Mouse (Mus musculus) bone marrow macrophage, adult 2 months (primary cell): ENCODE results near the gene Sdccag8. TPM values are rescaled to one million over a fixed set of nuclear protein-coding genes. Genes with fewer than 3 reads are reported as not detected.
"Not testable (repeated sequence)": the region's sequence is repeated elsewhere in the genome, so short reads cannot be mapped to it uniquely, and the experiment has no call there.

Source experiments
- H3K27ac ChIP-seq: 2 replicates; pipeline ENCODE4 v1.5.1; 2012; ENCODE audit warnings: low read depth, low read length; ENCODE audit not compliant: insufficient read depth
- H3K4me1 ChIP-seq: 2 replicates; pipeline ENCODE4 v1.6.1; 2012; ENCODE audit warnings: low read length; ENCODE audit not compliant: control insufficient read depth, insufficient read depth
- H3K4me3 ChIP-seq: 2 replicates; pipeline ENCODE4 v1.5.1; 2012; ENCODE audit warnings: mild to moderate bottlenecking, low read length, moderate library complexity; ENCODE audit not compliant: insufficient read depth
- CTCF ChIP-seq: IDR thresholded peaks from 2 replicates; pipeline ENCODE4 v1.5.1; 2012; ENCODE audit warnings: low read depth, mild to moderate bottlenecking, low read length, moderate library complexity
- POLR2A ChIP-seq: IDR thresholded peaks from 2 replicates; pipeline ENCODE4 v1.6.1; 2012; ENCODE audit warnings: mild to moderate bottlenecking, low read depth, low read length, borderline replicate concordance
- polyA plus RNA-seq: library from polyadenylated mRNA; stranded (reverse); fragments of >200 nt; gene quantifications from 2 replicates; pipeline ENCODE4 v1.2.4, GENCODE M21; 2012; ENCODE audit not compliant: missing spikeins, insufficient read depth, insufficient read length

Gene Sdccag8
- polyA plus RNA-seq, 1 experiment = 26.0 TPM

- no peak for TF ChIP-seq CTCF
- no peak for TF ChIP-seq POLR2A
These were observed 118.9 kb downstream of the Sdccag8 start for GRCm38 (mm10) chr1:176933319-176933718.

GRCm38 (mm10) chr1:176934043-176934762 lies 119.7 kb downstream of the Sdccag8 start:
- Histone ChIP-seq H3K4me3 (no peak overlapping the region), H3K27ac (no peak overlapping the region), H3K4me1 (peaks cover 3% of the 10 kb centered on the region)
- TF ChIP-seq CTCF (no peak), POLR2A (no peak)

More at GRCm38 (mm10) chr1:176933319-176933718, 118.9 kb downstream of the Sdccag8 start:
- Histone ChIP-seq H3K27ac (no peak overlapping the region), H3K4me3 (no peak overlapping the region), H3K4me1 (peaks cover 3% of the 10 kb centered on the region)

GRCm38 (mm10) chr1:176939901-176940341 lies 125.5 kb downstream of the Sdccag8 start:
- TF ChIP-seq POLR2A = no peak
- no peak for TF ChIP-seq CTCF
- peaks cover 6% of the 10 kb centered on the region; the same call in 1 of the 2 replicates for H3K4me1 ChIP-seq

GRCm38 (mm10) chr1:176941286-176941990 lies 127.0 kb downstream of the Sdccag8 start:
- not testable (repeated sequence) for H3K27ac ChIP-seq, H3K4me3 ChIP-seq, H3K4me1 ChIP-seq

More at GRCm38 (mm10) chr1:176939901-176940341, 125.5 kb downstream of the Sdccag8 start:
- no peak overlapping the region for H3K4me3 ChIP-seq
- no peak overlapping the region for H3K27ac ChIP-seq

- no peak for TF ChIP-seq CTCF
- TF ChIP-seq POLR2A = no peak
- H3K4me1 ChIP-seq = peaks cover 6% of the 10 kb centered on the region; the same call in 1 of the 2 replicates
- H3K27ac ChIP-seq = no peak overlapping the region
- H3K4me3 ChIP-seq = no peak overlapping the region
These were observed 128.7 kb downstream of the Sdccag8 start for GRCm38 (mm10) chr1:176943126-176943525.

GRCm38 (mm10) chr1:176943987-176944386 lies 129.5 kb downstream of the Sdccag8 start:
- TF ChIP-seq CTCF (no peak), POLR2A (no peak)
- peaks cover 6% of the 10 kb centered on the region; the same call in 1 of the 2 replicates for H3K4me1 ChIP-seq
- H3K27ac ChIP-seq = no peak overlapping the region
- H3K4me3 ChIP-seq = no peak overlapping the region

- Histone ChIP-seq H3K4me3 (no peak overlapping the region), H3K4me1 (peaks cover 6% of the 10 kb centered on the region; the same call in 1 of the 2 replicates), H3K27ac (no peak overlapping the region)
- no peak for TF ChIP-seq POLR2A
- no peak for TF ChIP-seq CTCF
These were observed 130.2 kb downstream of the Sdccag8 start for GRCm38 (mm10) chr1:176944458-176945174.

- TF ChIP-seq POLR2A (no peak), CTCF (no peak)
- peaks cover 6% of the 10 kb centered on the region; the same call in 1 of the 2 replicates for H3K4me1 ChIP-seq
- no peak overlapping the region for H3K4me3 ChIP-seq
- no peak overlapping the region for H3K27ac ChIP-seq
These were observed 130.7 kb downstream of the Sdccag8 start for GRCm38 (mm10) chr1:176945175-176945540.

- TF ChIP-seq CTCF (no peak), POLR2A (no peak)
- peaks cover 6% of the 10 kb centered on the region; the same call in 1 of the 2 replicates for H3K4me1 ChIP-seq
- no peak overlapping the region for H3K27ac ChIP-seq
- no peak overlapping the region for H3K4me3 ChIP-seq
These were observed 131.8 kb downstream of the Sdccag8 start for GRCm38 (mm10) chr1:176946031-176946795.
